Mouse (Mus musculus) adrenal gland, adult 18-20 months (tissue): ENCODE data around the gene Hdac11. TPM values are rescaled to one million over a fixed set of nuclear protein-coding genes. Genes with fewer than 3 reads are reported as not detected.
A peak's percentile ranks its signal among the peaks of the same experiment; 100 is the strongest.

Experiments used
- DNase-seq, 2 experiments: peaks; one replicate each; pipeline ENCODE4 v3.0.0; 2021 to 2022; ENCODE audit warnings: low spot score in 2 of 2
- total RNA-seq, 2 experiments: library from RNA; stranded (reverse); gene quantifications; 1 replicate in 1 of 2; 2 replicates in 1 of 2; pipeline ENCODE4 v1.2.3; 2021

The Hdac11 gene
- total RNA-seq, 2 experiments from 2014 or later, result 7.1 to 10.9 TPM

- no peak for DNase-seq
Measured at GRCm38 (mm10) chr6:91128996-91129395, 27.5 kb upstream of the Hdac11 start.

GRCm38 (mm10) chr6:91130856-91131255, 25.6 kb upstream of the Hdac11 start:
- DNase-seq, result no peak

GRCm38 (mm10) chr6:91137343-91137956, 19.0 kb upstream of the Hdac11 start:
- DNase-seq, result no peak

- peak; percentile 70 to 74 for DNase-seq
Measured at GRCm38 (mm10) chr6:91139846-91140245, 16.6 kb upstream of the Hdac11 start.

GRCm38 (mm10) chr6:91145056-91145455, 11.4 kb upstream of the Hdac11 start:
- DNase-seq, result no peak

GRCm38 (mm10) chr6:91145572-91145971, 10.9 kb upstream of the Hdac11 start:
- no peak for DNase-seq

GRCm38 (mm10) chr6:91146443-91147151, 9.9 kb upstream of the Hdac11 start:
- DNase-seq, result no peak

- no peak for DNase-seq
Measured at GRCm38 (mm10) chr6:91147152-91147770, 9.2 kb upstream of the Hdac11 start.

GRCm38 (mm10) chr6:91152892-91153548, 3.4 kb upstream of the Hdac11 start:
- DNase-seq, result no peak

- no peak for DNase-seq
Measured at GRCm38 (mm10) chr6:91153549-91154064, 2.9 kb upstream of the Hdac11 start.

- no peak for DNase-seq
Measured at GRCm38 (mm10) chr6:91154685-91155084, 1.8 kb upstream of the Hdac11 start.

- DNase-seq, result no peak
Measured at GRCm38 (mm10) chr6:91155286-91155685, 1.2 kb upstream of the Hdac11 start.

GRCm38 (mm10) chr6:91156062-91156461, 403 bp upstream of the Hdac11 start:
- no peak for DNase-seq

- no peak for DNase-seq
Measured at GRCm38 (mm10) chr6:91157237-91157570, 739 bp downstream of the Hdac11 start.

- DNase-seq, result no peak
Measured at GRCm38 (mm10) chr6:91159047-91159446, 2.6 kb downstream of the Hdac11 start.

- peak in 1 of 2 experiments; percentile 28 for DNase-seq
Measured at GRCm38 (mm10) chr6:91160399-91160798, 3.9 kb downstream of the Hdac11 start.

- no peak for DNase-seq
Measured at GRCm38 (mm10) chr6:91160976-91161375, 4.5 kb downstream of the Hdac11 start.

GRCm38 (mm10) chr6:91161506-91162235, 5.2 kb downstream of the Hdac11 start:
- DNase-seq, result no peak

GRCm38 (mm10) chr6:91162314-91162713, 5.8 kb downstream of the Hdac11 start:
- no peak for DNase-seq

- no peak for DNase-seq
Measured at GRCm38 (mm10) chr6:91163195-91163911, 6.9 kb downstream of the Hdac11 start.
